Mouse (Mus musculus) CD4-positive helper T cell, adult 2 months (primary cell): Measurements from ENCODE around the gene Taok1.

ENCODE experiments used
- DNase-seq: peaks from one replicate; pipeline ENCODE4 v3.0.0-alpha.2; 2012; ENCODE audit warnings: low read depth, missing footprints, low spot score

Gene Taok1

GRCm38 (mm10) chr11:77492911-77493332, 114.7 kb downstream of the Taok1 start:
- DNase-seq, result peak; percentile 96

- DNase-seq, result peak; percentile 57
These were observed 115.2 kb downstream of the Taok1 start for GRCm38 (mm10) chr11:77492311-77492871.

- DNase-seq, result peak; percentile 35
These were observed 115.9 kb downstream of the Taok1 start for GRCm38 (mm10) chr11:77491502-77492291.

- peak; percentile 87 for DNase-seq
These were observed 116.5 kb downstream of the Taok1 start for GRCm38 (mm10) chr11:77491123-77491501.

GRCm38 (mm10) chr11:77490451-77490850, 117.2 kb downstream of the Taok1 start:
- DNase-seq, result no peak

- DNase-seq, result peak; percentile 48
These were observed 117.9 kb downstream of the Taok1 start, which contains the start of gene Ankrd13b for GRCm38 (mm10) chr11:77489591-77490235. Gene Ankrd13b, minus strand, starts transcription at chr11:77489678.

- DNase-seq, result peak; percentile 36
These were observed 118.6 kb downstream of the Taok1 start for GRCm38 (mm10) chr11:77488771-77489581.

- DNase-seq, result no peak
These were observed 120.8 kb downstream of the Taok1 start for GRCm38 (mm10) chr11:77486798-77487197.

- DNase-seq, result no peak
These were observed 122.4 kb downstream of the Taok1 start for GRCm38 (mm10) chr11:77485229-77485628.

- peak; percentile 85 for DNase-seq
These were observed 123.9 kb downstream of the Taok1 start for GRCm38 (mm10) chr11:77483510-77484255.

- DNase-seq, result no peak
These were observed 124.6 kb downstream of the Taok1 start for GRCm38 (mm10) chr11:77483043-77483442.
